Mouse (Mus musculus) MEL (cell line): Measurements from ENCODE around the gene Cdkl2. TPM values are rescaled to one million over a fixed set of nuclear protein-coding genes. Genes with fewer than 3 reads are reported as not detected.

Source experiments
- DNase-seq: peaks from one replicate; pipeline ENCODE4 v3.0.0; 2011; ENCODE audit warnings: low read depth, low spot score
- H3K27ac ChIP-seq: 2 replicates; pipeline ENCODE4 v1.5.1; 2012; ENCODE audit warnings: low read depth, mild to moderate bottlenecking, control low read depth, low read length, moderate library complexity; ENCODE audit not compliant: control insufficient read depth
- H3K27me3 ChIP-seq, 2 experiments: fragments of 150-350 bp in 1 of 2; sonication (generic) in 1 of 2; 2 replicates each; pipeline ENCODE4 v1.6.1; 2012; ENCODE audit warnings: low read length in 2 of 2, mild to moderate bottlenecking in 2 of 2, improper control_type of control experiment in 1 of 2, moderate library complexity in 1 of 2; ENCODE audit not compliant: insufficient read depth in 2 of 2, control insufficient read depth in 1 of 2
- H3K36me3 ChIP-seq, 2 experiments: 2 replicates each; pipeline ENCODE4 v1.6.1; 2012 to 2014; ENCODE audit warnings: low read length in 2 of 2, improper control_type of control experiment in 1 of 2, inconsistent platforms in 1 of 2, mild to moderate bottlenecking in 1 of 2; ENCODE audit not compliant: insufficient read depth in 2 of 2, control insufficient read depth in 1 of 2
- H3K4me1 ChIP-seq, 2 experiments: fragments of 150-350 bp in 1 of 2; sonication (generic) in 1 of 2; 2 replicates each; pipeline ENCODE4 v1.6.1; 2012; ENCODE audit warnings: low read length in 2 of 2, improper control_type of control experiment in 1 of 2, mild to moderate bottlenecking in 1 of 2; ENCODE audit not compliant: insufficient read depth in 2 of 2, control insufficient read depth in 1 of 2
- H3K4me3 ChIP-seq, 2 experiments: fragments of 150-350 bp in 1 of 2; sonication (generic) in 1 of 2; 2 replicates each; pipeline ENCODE4 v1.5.1; 2012; ENCODE audit warnings: low read depth in 2 of 2, low read length in 2 of 2, mild to moderate bottlenecking in 2 of 2, moderate library complexity in 2 of 2, control low read depth in 1 of 2, improper control_type of control experiment in 1 of 2; ENCODE audit not compliant: control insufficient read depth in 1 of 2, insufficient read depth in 1 of 2
- H3K79me2 ChIP-seq: 2 replicates; pipeline ENCODE4 v1.6.1; 2012; ENCODE audit warnings: mild to moderate bottlenecking, low read length, moderate library complexity; ENCODE audit not compliant: control insufficient read depth, poor library complexity, insufficient read depth
- H3K9ac ChIP-seq: 2 replicates; pipeline ENCODE4 v1.6.1; 2012; ENCODE audit warnings: low read depth, mild to moderate bottlenecking, control low read depth, low read length, moderate library complexity; ENCODE audit not compliant: control insufficient read depth, poor library complexity, severe bottlenecking
- H3K9me3 ChIP-seq: fragments of 150-350 bp; sonication (generic); replicated peaks from 2 replicates; pipeline ENCODE4 v1.6.1; 2012; ENCODE audit warnings: mild to moderate bottlenecking, low read length, improper control_type of control experiment, moderate library complexity; ENCODE audit not compliant: insufficient read depth
- CHD2 ChIP-seq: IDR thresholded peaks from 2 replicates; pipeline ENCODE4 v1.6.1; 2011; ENCODE audit warnings: low read length, improper control_type of control experiment
- CTCF ChIP-seq, 3 experiments: IDR thresholded peaks in 2 of 3; conservative IDR thresholded peaks in 1 of 3; 2 replicates each; pipeline ENCODE4 v1.5.1; 2011 to 2012; ENCODE audit warnings: low read length in 3 of 3, low read depth in 2 of 3, mild to moderate bottlenecking in 2 of 3, improper control_type of control experiment in 1 of 3, inconsistent platforms in 1 of 3, mixed read lengths in 1 of 3, moderate library complexity in 1 of 3; ENCODE audit not compliant: control insufficient read depth in 1 of 3, insufficient read depth in 1 of 3, poor library complexity in 1 of 3, severe bottlenecking in 1 of 3
- EP300 ChIP-seq, 2 experiments: IDR thresholded peaks; 2 replicates each; pipeline ENCODE4 v1.6.1; 2011; ENCODE audit warnings: improper control_type of control experiment in 2 of 2, low read length in 2 of 2, low read depth in 1 of 2, mild to moderate bottlenecking in 1 of 2
- ETS1 ChIP-seq: IDR thresholded peaks from 2 replicates; pipeline ENCODE4 v1.6.1; 2012; ENCODE audit warnings: low read depth, mild to moderate bottlenecking, inconsistent platforms, low read length, improper control_type of control experiment, moderate library complexity
- GABPA ChIP-seq: IDR thresholded peaks from 2 replicates; pipeline ENCODE4 v1.6.1; 2012; ENCODE audit warnings: low read depth, mild to moderate bottlenecking, inconsistent platforms, low read length, improper control_type of control experiment, moderate library complexity
- GATA1 ChIP-seq: IDR thresholded peaks from 2 replicates; pipeline ENCODE4 v1.6.1; 2011; ENCODE audit warnings: low read depth, low read length, improper control_type of control experiment
- KAT2A ChIP-seq: conservative IDR thresholded peaks from 2 replicates; pipeline ENCODE4 v1.6.1; 2012; ENCODE audit warnings: low read depth, low read length, improper control_type of control experiment, inconsistent platforms
- MXI1 ChIP-seq: IDR thresholded peaks from 2 replicates; pipeline ENCODE4 v1.6.1; 2011; ENCODE audit warnings: mild to moderate bottlenecking, low read depth, low read length, improper control_type of control experiment
- MYC ChIP-seq: IDR thresholded peaks from 2 replicates; pipeline ENCODE4 v1.6.1; 2011; ENCODE audit warnings: low read depth, mild to moderate bottlenecking, low read length, improper control_type of control experiment, moderate library complexity
- POLR2AphosphoS2 ChIP-seq: IDR thresholded peaks from 2 replicates; pipeline ENCODE4 v1.6.1; 2011; ENCODE audit warnings: low read length, improper control_type of control experiment
- TAL1 ChIP-seq: IDR thresholded peaks from 2 replicates; pipeline ENCODE4 v1.6.1; 2012; ENCODE audit warnings: mild to moderate bottlenecking, inconsistent platforms, low read length, moderate library complexity, mixed read lengths
- TCF12 ChIP-seq: IDR thresholded peaks from 2 replicates; pipeline ENCODE4 v1.6.1; 2014; ENCODE audit warnings: low read depth, mild to moderate bottlenecking, inconsistent platforms, low read length, improper control_type of control experiment, moderate library complexity
- USF1 ChIP-seq: IDR thresholded peaks from 2 replicates; pipeline ENCODE4 v1.6.1; 2014; ENCODE audit warnings: low read depth, mild to moderate bottlenecking, inconsistent platforms, low read length, improper control_type of control experiment, moderate library complexity
- polyA plus RNA-seq, 2 experiments: library from polyadenylated mRNA; stranded (reverse) in 1 of 2; unstranded in 1 of 2; fragments of >175 nt in 1 of 2; fragments of >200 nt in 1 of 2; gene quantifications; 2 replicates each; pipeline versions ENCODE4 v1.2.1 to v1.2.4; 2012; ENCODE audit warnings: low replicate concordance in 2 of 2, low read depth in 1 of 2; ENCODE audit not compliant: insufficient read length in 2 of 2, insufficient read depth in 1 of 2, missing spikeins in 1 of 2
- total RNA-seq: library from RNA; depleted of rRNA; stranded (reverse); fragments of 300-350 nt; gene quantifications from 2 replicates; pipeline ENCODE4 v1.2.3, GENCODE M21; 2012; rRNA removed

The Cdkl2 gene
- total and polyA plus RNA-seq, 3 experiments = 0.08 to 0.53 TPM; not detected in 1

GRCm38 (mm10) chr5:91959096-91959495 lies 84.6 kb downstream of the Cdkl2 start:
- Histone ChIP-seq H3K4me1 (peaks cover 17 to 21% of the 10 kb centered on the region in 2 experiments), H3K79me2 (peaks cover 24% of the 10 kb centered on the region), H3K4me3 (no peak overlapping the region), H3K36me3 (peaks cover 13 to 37% of the 10 kb centered on the region in 2 experiments), H3K27me3 (no peaks in the 10 kb centered on the region), H3K9ac (no peak overlapping the region), H3K9me3 (no peaks in the 10 kb centered on the region), H3K27ac (no peak overlapping the region)
- TF ChIP-seq TAL1 = no peak; the same call in 1 of the 2 replicates
- peak in 1 of 2 experiments; percentile 21; a peak in 1 of 4 replicates for TF ChIP-seq EP300 (IDR thresholded peaks at IDR 0.05; ENCODE audit: low read depth in 1 of 2, low read length in 2 of 2)
- peak; percentile 16 for DNase-seq

GRCm38 (mm10) chr5:91956991-91957760 lies 86.5 kb downstream of the Cdkl2 start:
- no peak overlapping the region for H3K9ac ChIP-seq
- H3K27ac ChIP-seq = no peak overlapping the region
- no peaks in the 10 kb centered on the region for H3K27me3 ChIP-seq
- peaks cover 19 to 35% of the 10 kb centered on the region in 2 experiments for H3K36me3 ChIP-seq
- H3K4me3 ChIP-seq = no peak overlapping the region
- no peaks in the 10 kb centered on the region for H3K9me3 ChIP-seq
- TF ChIP-seq USF1 = no peak
- no peak for TF ChIP-seq GATA1
- no peak for TF ChIP-seq MXI1
- TF ChIP-seq GABPA = no peak
- TF ChIP-seq MYC = no peak
- no peak for TF ChIP-seq KAT2A
- no peak for TF ChIP-seq POLR2AphosphoS2
- TF ChIP-seq CTCF (IDR thresholded peaks at IDR 0.05 in 2 of 3, conservative IDR thresholded peaks at IDR 0.05 in 1 of 3; ENCODE audit: control insufficient read depth in 1 of 3, insufficient read depth in 1 of 3, low read depth in 2 of 3, low read length in 3 of 3, poor library complexity in 1 of 3, severe bottlenecking in 1 of 3) = no peak
- no peak for TF ChIP-seq ETS1
- peak; percentile 35; the same call in 1 of the 2 replicates for TF ChIP-seq TCF12
- TF ChIP-seq TAL1 = peak; percentile 60
- no peak for TF ChIP-seq CHD2
- TF ChIP-seq, all 39 proteins: peak for 2
- peak; percentile 28 for DNase-seq
- peaks cover 11 to 19% of the 10 kb centered on the region in 2 experiments for H3K4me1 ChIP-seq
- H3K79me2 ChIP-seq = peaks cover 20% of the 10 kb centered on the region

Other genes with a start within 250 kb of the Cdkl2 start
- 24.8 and 28.6 TPM in 2 replicates for gene Rchy1, start 80.8 kb downstream of the Cdkl2 start, total RNA-seq
- gene Rchy1, start 80.8 kb downstream of the Cdkl2 start, polyA plus RNA-seq = 10 to 100 TPM; 26.9 to 74.4 TPM
- gene Odaph, start 56.4 kb downstream of the Cdkl2 start, total RNA-seq = 0.27 TPM in 1 of 2 replicates, not detected in the other
- under 1 TPM in 1 of 2 experiments, not detected in 1; 0.65 TPM for gene Odaph, start 56.4 kb downstream of the Cdkl2 start, polyA plus RNA-seq
- gene G3bp2, start 39.8 kb upstream of the Cdkl2 start, total RNA-seq = 42.8 and 49.0 TPM in 2 replicates
- 100 to 1,000 TPM in 1 of 2 experiments, 10 to 100 TPM in 1; 65.5 to 177 TPM for gene G3bp2, start 39.8 kb upstream of the Cdkl2 start, polyA plus RNA-seq
- gene Uso1, start 94.1 kb upstream of the Cdkl2 start, total RNA-seq = 22.1 and 26.0 TPM in 2 replicates
- 10 to 100 TPM; 62.0 to 69.1 TPM for gene Uso1, start 94.1 kb upstream of the Cdkl2 start, polyA plus RNA-seq
- gene U90926, start 171.5 kb upstream of the Cdkl2 start, total RNA-seq = not detected in 2 replicates
- gene U90926, start 171.5 kb upstream of the Cdkl2 start, polyA plus RNA-seq = not detected
- 0.04 TPM in 1 of 2 replicates, not detected in the other for gene Ppef2, start 212.4 kb upstream of the Cdkl2 start, total RNA-seq
- under 1 TPM in 1 of 2 experiments, not detected in 1; 0.08 TPM for gene Ppef2, start 212.4 kb upstream of the Cdkl2 start, polyA plus RNA-seq
- 2.2 TPM in 2 replicates for gene Naaa, start 234.3 kb upstream of the Cdkl2 start, total RNA-seq
- gene Naaa, start 234.3 kb upstream of the Cdkl2 start, polyA plus RNA-seq = 1 to 10 TPM in 1 of 2 experiments, not detected in 1; 6.7 TPM